Mouse (Mus musculus) hindbrain, postnatal 0 days (tissue): ENCODE measurements around the gene Rab29. TPM values are rescaled to one million over a fixed set of nuclear protein-coding genes. Genes with fewer than 3 reads are reported as not detected.

Experiments
- ATAC-seq: fragments of 200-750 bp; cut with Nextera tagmentation; 2 replicates; pipeline ENCODE4 v1.8.0; 2017; ENCODE audit warnings: mild to moderate bottlenecking, moderate TSS enrichment, moderate library complexity
- DNase-seq: peaks from one replicate; pipeline ENCODE4 v3.0.0-alpha.2; 2015; ENCODE audit warnings: low spot score
- H3K27ac ChIP-seq: fragments of 300-500 bp; sonication (generic); 2 replicates; pipeline ENCODE4 v1.5.1; 2014; ENCODE audit warnings: mild to moderate bottlenecking
- H3K27me3 ChIP-seq: fragments of 300-500 bp; sonication (generic); 2 replicates; pipeline ENCODE4 v1.6.1; 2014; ENCODE audit warnings: low read length, mixed read lengths; ENCODE audit not compliant: insufficient read depth
- H3K36me3 ChIP-seq: fragments of 300-500 bp; sonication (generic); 2 replicates; pipeline ENCODE4 v1.6.1; 2014; ENCODE audit warnings: low read length, mixed read lengths; ENCODE audit not compliant: insufficient read depth
- H3K4me1 ChIP-seq: fragments of 300-500 bp; sonication (generic); 2 replicates; pipeline ENCODE4 v1.6.1; 2014; ENCODE audit warnings: antibody characterized with exemption, low read length, mixed read lengths; ENCODE audit not compliant: insufficient read depth
- H3K4me2 ChIP-seq: fragments of 300-500 bp; sonication (generic); 2 replicates; pipeline ENCODE4 v1.6.1; 2014; ENCODE audit warnings: low read depth, mild to moderate bottlenecking, low read length, moderate library complexity, mixed read lengths
- H3K4me3 ChIP-seq: fragments of 300-500 bp; sonication (generic); 2 replicates; pipeline ENCODE4 v1.5.1; 2014; ENCODE audit warnings: low read length
- H3K9ac ChIP-seq: fragments of 300-500 bp; sonication (generic); replicated peaks from 2 replicates; pipeline ENCODE4 v1.6.1; 2014; ENCODE audit warnings: mild to moderate bottlenecking, low read length, moderate library complexity, mixed read lengths
- H3K9me3 ChIP-seq: fragments of 300-500 bp; sonication (generic); 2 replicates; pipeline ENCODE4 v1.6.1; 2016; ENCODE audit warnings: low read length, mixed read lengths
- CTCF ChIP-seq: IDR thresholded peaks from 2 replicates; pipeline ENCODE4 v1.5.1; 2016; ENCODE audit warnings: antibody characterized with exemption, control low read depth, low read depth
- WGBS: fragments of 180-500 bp; shearing (Covaris S2); extraction: QIAGEN DNeasy Blood & Tissue Kit; methylation state at CpG from one replicate; pipeline ENCODE4 v1.1.7; 2014; 5-methylcytosine and 5-hydroxymethylcytosine counted together
- polyA plus RNA-seq: library from polyadenylated mRNA; unstranded; fragments of >200 nt; fragmentation: Nextera tagmentation; extraction: Ambion mirVana; gene quantifications from 2 replicates; pipeline ENCODE4 v1.2.1, GENCODE M21; 2015
- total RNA-seq: library from RNA; depleted of rRNA; stranded (reverse); fragments of >200 nt; gene quantifications from 2 replicates; pipeline ENCODE4 v1.2.3, GENCODE M21; 2014; rRNA removed

Gene Rab29
- total and polyA plus RNA-seq, 2 experiments from 2014 or later: 6.4 to 8.9 TPM

GRCm38 (mm10) chr1:131917634-131918033 lies 50.6 kb downstream of the Rab29 start:
- no peak for DNase-seq
- Histone ChIP-seq H3K4me2 (no peak overlapping the region), H3K27me3 (no peaks in the 10 kb centered on the region), H3K36me3 (peaks cover 12% of the 10 kb centered on the region), H3K4me1 (no peaks in the 10 kb centered on the region), H3K9ac (no peak overlapping the region), H3K4me3 (no peak overlapping the region), H3K9me3 (no peaks in the 10 kb centered on the region), H3K27ac (no peak overlapping the region)
- 75% methylated on average over 6 of the region's 6 CpGs for WGBS
- no peak for TF ChIP-seq CTCF
- ATAC-seq: no peak

GRCm38 (mm10) chr1:131919052-131919451 lies 52.0 kb downstream of the Rab29 start:
- TF ChIP-seq CTCF: no peak
- WGBS: 100% methylated on average over 2 of the region's 2 CpGs
- Histone ChIP-seq H3K9me3 (no peaks in the 10 kb centered on the region), H3K9ac (no peak overlapping the region), H3K4me3 (no peak overlapping the region), H3K4me1 (no peaks in the 10 kb centered on the region), H3K4me2 (no peak overlapping the region), H3K36me3 (peaks cover 20% of the 10 kb centered on the region), H3K27ac (no peak overlapping the region), H3K27me3 (no peaks in the 10 kb centered on the region)
- no peak for DNase-seq
- ATAC-seq: no peak

GRCm38 (mm10) chr1:131922100-131922499 lies 55.1 kb downstream of the Rab29 start:
- DNase-seq: no peak
- H3K27me3 ChIP-seq: no peaks in the 10 kb centered on the region
- 92% methylated on average over 3 of the region's 3 CpGs for WGBS
- no peak overlapping the region for H3K4me3 ChIP-seq
- no peak overlapping the region for H3K9ac ChIP-seq
- H3K27ac ChIP-seq: no peak overlapping the region
- H3K36me3 ChIP-seq: peaks cover 44% of the 10 kb centered on the region
- H3K4me1 ChIP-seq: no peaks in the 10 kb centered on the region
- no peak for ATAC-seq
- TF ChIP-seq CTCF: no peak
- H3K9me3 ChIP-seq: no peaks in the 10 kb centered on the region
- no peak overlapping the region for H3K4me2 ChIP-seq

Other genes with a start within 250 kb of the Rab29 start
- gene Ctse, start 228.9 kb upstream of the Rab29 start, total RNA-seq: not detected in 2 replicates
- not detected in 2 replicates for gene Ctse, start 228.9 kb upstream of the Rab29 start, polyA plus RNA-seq
- 0.10 and 2.8 TPM in 2 replicates for gene Rab7b, start 178.5 kb upstream of the Rab29 start, total RNA-seq
- 1.2 and 1.6 TPM in 2 replicates for gene Rab7b, start 178.5 kb upstream of the Rab29 start, polyA plus RNA-seq
- gene Slc26a9, start 123.2 kb upstream of the Rab29 start, total RNA-seq: 0.07 and 0.37 TPM in 2 replicates
- 0.09 and 0.10 TPM in 2 replicates for gene Slc26a9, start 123.2 kb upstream of the Rab29 start, polyA plus RNA-seq
- 0.04 and 0.63 TPM in 2 replicates for gene Pm20d1, start 69.8 kb upstream of the Rab29 start, total RNA-seq
- gene Pm20d1, start 69.8 kb upstream of the Rab29 start, polyA plus RNA-seq: 0.54 and 0.60 TPM in 2 replicates
- 41.4 and 48.0 TPM in 2 replicates for gene Slc41a1, start 39.7 kb upstream of the Rab29 start, total RNA-seq
- gene Slc41a1, start 39.7 kb upstream of the Rab29 start, polyA plus RNA-seq: 20.9 and 23.6 TPM in 2 replicates
- 88.9 and 105 TPM in 2 replicates for gene Nucks1, start 43.3 kb downstream of the Rab29 start, total RNA-seq
- 54.1 and 58.0 TPM in 2 replicates for gene Nucks1, start 43.3 kb downstream of the Rab29 start, polyA plus RNA-seq
- gene Slc45a3, start 95.7 kb downstream of the Rab29 start, total RNA-seq: 1.3 and 2.0 TPM in 2 replicates
- gene Slc45a3, start 95.7 kb downstream of the Rab29 start, polyA plus RNA-seq: 0.28 and 0.37 TPM in 2 replicates
- gene Elk4, start 140.4 kb downstream of the Rab29 start, total RNA-seq: 18.8 and 22.4 TPM in 2 replicates
- gene Elk4, start 140.4 kb downstream of the Rab29 start, polyA plus RNA-seq: 8.0 and 8.2 TPM in 2 replicates
- gene Mfsd4a, start 200.8 kb downstream of the Rab29 start, total RNA-seq: 5.8 and 10.2 TPM in 2 replicates
- 8.4 and 9.1 TPM in 2 replicates for gene Mfsd4a, start 200.8 kb downstream of the Rab29 start, polyA plus RNA-seq